Mouse (Mus musculus): ENCODE results near the gene Abhd4. TPM values are rescaled to one million over a fixed set of nuclear protein-coding genes. Genes with fewer than 3 reads are reported as not detected.

Gene Abhd4
- polyA plus RNA-seq, 1 experiment from 2014 or later, result 22.0 TPM

GRCm38 (mm10) chr14:54232143-54232542, 21.8 kb upstream of the Abhd4 start:
- H3K4me2 ChIP-seq, result no peak overlapping the region
- no peak overlapping the region for H3K9ac ChIP-seq
- peaks cover 33% of the 10 kb centered on the region for H3K36me3 ChIP-seq
- peaks cover 24% of the 10 kb centered on the region for H3K27me3 ChIP-seq (replicated peaks)
- no peak for ATAC-seq
- no peak overlapping the region for H3K4me3 ChIP-seq
- WGBS (ENCODE audit: insufficient replicate concordance), result 46% methylated on average over 9 of the region's 9 CpGs
- H3K9me3 ChIP-seq (replicated peaks), result no peaks in the 10 kb centered on the region
- H3K27ac ChIP-seq, result no peak overlapping the region
- peaks cover 53% of the 10 kb centered on the region for H3K4me1 ChIP-seq

- 12% methylated on average over 9 of the region's 9 CpGs for WGBS (ENCODE audit: insufficient replicate concordance)
- no peak overlapping the region for H3K9ac ChIP-seq
- ATAC-seq, result no peak
- no peaks in the 10 kb centered on the region for H3K9me3 ChIP-seq (replicated peaks)
- peaks cover 24% of the 10 kb centered on the region for H3K27me3 ChIP-seq (replicated peaks)
- no peak overlapping the region for H3K4me3 ChIP-seq
- peaks cover 39% of the 10 kb centered on the region for H3K36me3 ChIP-seq
- peaks cover 46% of the 10 kb centered on the region for H3K4me1 ChIP-seq
- peak overlapping the region; percentile 64 for H3K27ac ChIP-seq
- H3K4me2 ChIP-seq, result peak overlapping the region; percentile 31
Observed at GRCm38 (mm10) chr14:54232811-54233558, 21.0 kb upstream of the Abhd4 start.

- Histone ChIP-seq H3K27ac (peak overlapping the region; percentile 64), H3K27me3 (replicated peaks) (peaks cover 22% of the 10 kb centered on the region), H3K9me3 (replicated peaks) (no peaks in the 10 kb centered on the region), H3K4me1 (peaks cover 39% of the 10 kb centered on the region), H3K9ac (no peak overlapping the region), H3K4me2 (peak overlapping the region; percentile 31), H3K36me3 (peaks cover 45% of the 10 kb centered on the region), H3K4me3 (no peak overlapping the region)
- no peak for ATAC-seq
- WGBS (ENCODE audit: insufficient replicate concordance), result 65% methylated on average over 16 of the region's 16 CpGs
Observed at GRCm38 (mm10) chr14:54233559-54234143, 20.3 kb upstream of the Abhd4 start.

- no peak overlapping the region for H3K9ac ChIP-seq
- no peak overlapping the region for H3K4me2 ChIP-seq
- peaks cover 31% of the 10 kb centered on the region for H3K4me1 ChIP-seq
- H3K27ac ChIP-seq, result no peak overlapping the region
- H3K9me3 ChIP-seq (replicated peaks), result no peaks in the 10 kb centered on the region
- WGBS (ENCODE audit: insufficient replicate concordance), result 80% methylated on average over 20 of the region's 20 CpGs
- H3K27me3 ChIP-seq (replicated peaks), result peaks cover 14% of the 10 kb centered on the region
- H3K4me3 ChIP-seq, result no peak overlapping the region
- peaks cover 52% of the 10 kb centered on the region for H3K36me3 ChIP-seq
- no peak for ATAC-seq
Observed at GRCm38 (mm10) chr14:54234231-54235040, 19.6 kb upstream of the Abhd4 start.

- 83% methylated on average over 5 of the region's 5 CpGs for WGBS (ENCODE audit: insufficient replicate concordance)
- no peak overlapping the region for H3K4me2 ChIP-seq
- H3K4me1 ChIP-seq, result peaks cover 31% of the 10 kb centered on the region
- no peak for ATAC-seq
- H3K27me3 ChIP-seq (replicated peaks), result peaks cover 5% of the 10 kb centered on the region
- no peak overlapping the region for H3K9ac ChIP-seq
- H3K36me3 ChIP-seq, result peaks cover 65% of the 10 kb centered on the region
- H3K4me3 ChIP-seq, result no peak overlapping the region
- no peaks in the 10 kb centered on the region for H3K9me3 ChIP-seq (replicated peaks)
- H3K27ac ChIP-seq, result no peak overlapping the region
Observed at GRCm38 (mm10) chr14:54235825-54236540, 18.0 kb upstream of the Abhd4 start.

GRCm38 (mm10) chr14:54236881-54237280, 17.1 kb upstream of the Abhd4 start:
- ATAC-seq, result no peak
- H3K27ac ChIP-seq, result no peak overlapping the region
- 80% methylated on average over 5 of the region's 5 CpGs for WGBS (ENCODE audit: insufficient replicate concordance)
- no peak overlapping the region for H3K4me2 ChIP-seq
- no peaks in the 10 kb centered on the region for H3K9me3 ChIP-seq (replicated peaks)
- H3K4me3 ChIP-seq, result no peak overlapping the region
- H3K36me3 ChIP-seq, result peaks cover 74% of the 10 kb centered on the region
- H3K9ac ChIP-seq, result no peak overlapping the region
- H3K4me1 ChIP-seq, result peaks cover 26% of the 10 kb centered on the region
- H3K27me3 ChIP-seq (replicated peaks), result no peaks in the 10 kb centered on the region

GRCm38 (mm10) chr14:54239002-54239736, 14.8 kb upstream of the Abhd4 start:
- H3K9ac ChIP-seq, result no peak overlapping the region
- H3K36me3 ChIP-seq, result peaks cover 94% of the 10 kb centered on the region
- H3K4me1 ChIP-seq, result peaks cover 4% of the 10 kb centered on the region; the same call in 1 of the 2 replicates
- H3K4me2 ChIP-seq, result no peak overlapping the region
- H3K4me3 ChIP-seq, result no peak overlapping the region
- no peaks in the 10 kb centered on the region for H3K27me3 ChIP-seq (replicated peaks)
- H3K27ac ChIP-seq, result no peak overlapping the region
- ATAC-seq, result 0 out of 2 replicates have a peak, but pooled peaks have one; percentile 42
- no peaks in the 10 kb centered on the region for H3K9me3 ChIP-seq (replicated peaks)
- 31% methylated on average over 7 of the region's 7 CpGs for WGBS (ENCODE audit: insufficient replicate concordance)

GRCm38 (mm10) chr14:54240542-54240941, 13.4 kb upstream of the Abhd4 start:
- Histone ChIP-seq H3K4me1 (no peaks in the 10 kb centered on the region), H3K9ac (no peak overlapping the region), H3K9me3 (replicated peaks) (no peaks in the 10 kb centered on the region), H3K4me3 (no peak overlapping the region), H3K27me3 (replicated peaks) (no peaks in the 10 kb centered on the region), H3K36me3 (peaks cover 91% of the 10 kb centered on the region), H3K27ac (no peak overlapping the region), H3K4me2 (no peak overlapping the region)
- no peak for ATAC-seq
- WGBS (ENCODE audit: insufficient replicate concordance), result 82% methylated on average over 5 of the region's 5 CpGs

GRCm38 (mm10) chr14:54244183-54244582, 9.8 kb upstream of the Abhd4 start:
- H3K9me3 ChIP-seq (replicated peaks), result no peaks in the 10 kb centered on the region
- peaks cover 12% of the 10 kb centered on the region for H3K4me1 ChIP-seq
- no peak overlapping the region for H3K4me2 ChIP-seq
- 89% methylated on average over 3 of the region's 3 CpGs for WGBS (ENCODE audit: insufficient replicate concordance)
- ATAC-seq, result no peak
- H3K9ac ChIP-seq, result no peak overlapping the region
- H3K27me3 ChIP-seq (replicated peaks), result no peaks in the 10 kb centered on the region
- no peak overlapping the region for H3K4me3 ChIP-seq
- H3K36me3 ChIP-seq, result peaks cover 91% of the 10 kb centered on the region
- no peak overlapping the region for H3K27ac ChIP-seq

GRCm38 (mm10) chr14:54246232-54246631, 7.8 kb upstream of the Abhd4 start:
- no peak overlapping the region for H3K4me2 ChIP-seq
- no peak for ATAC-seq
- H3K27ac ChIP-seq, result no peak overlapping the region
- no peak overlapping the region for H3K9ac ChIP-seq
- peaks cover 30% of the 10 kb centered on the region for H3K4me1 ChIP-seq
- no peaks in the 10 kb centered on the region for H3K9me3 ChIP-seq (replicated peaks)
- H3K36me3 ChIP-seq, result peaks cover 85% of the 10 kb centered on the region
- WGBS (ENCODE audit: insufficient replicate concordance), result 66% methylated on average over 3 of the region's 3 CpGs
- H3K4me3 ChIP-seq, result no peak overlapping the region
- no peaks in the 10 kb centered on the region for H3K27me3 ChIP-seq (replicated peaks)

- Histone ChIP-seq H3K36me3 (peaks cover 54% of the 10 kb centered on the region), H3K4me3 (no peak overlapping the region), H3K27ac (no peak overlapping the region), H3K27me3 (replicated peaks) (no peaks in the 10 kb centered on the region), H3K9me3 (replicated peaks) (no peaks in the 10 kb centered on the region), H3K4me1 (peaks cover 44% of the 10 kb centered on the region), H3K4me2 (no peak overlapping the region), H3K9ac (no peak overlapping the region)
- no peak for ATAC-seq
- WGBS (ENCODE audit: insufficient replicate concordance), result 74% methylated on average over 9 of the region's 9 CpGs
Observed at GRCm38 (mm10) chr14:54249326-54249725, 4.7 kb upstream of the Abhd4 start.
